Mouse (Mus musculus) ovary, adult 18-20 months (tissue): Measurements from ENCODE around the gene Ms4a4a.

Experiments
- DNase-seq: peaks from one replicate; pipeline ENCODE4 v3.0.0; 2022; ENCODE audit warnings: low spot score, mixed read lengths

The Ms4a4a gene

DNA sequence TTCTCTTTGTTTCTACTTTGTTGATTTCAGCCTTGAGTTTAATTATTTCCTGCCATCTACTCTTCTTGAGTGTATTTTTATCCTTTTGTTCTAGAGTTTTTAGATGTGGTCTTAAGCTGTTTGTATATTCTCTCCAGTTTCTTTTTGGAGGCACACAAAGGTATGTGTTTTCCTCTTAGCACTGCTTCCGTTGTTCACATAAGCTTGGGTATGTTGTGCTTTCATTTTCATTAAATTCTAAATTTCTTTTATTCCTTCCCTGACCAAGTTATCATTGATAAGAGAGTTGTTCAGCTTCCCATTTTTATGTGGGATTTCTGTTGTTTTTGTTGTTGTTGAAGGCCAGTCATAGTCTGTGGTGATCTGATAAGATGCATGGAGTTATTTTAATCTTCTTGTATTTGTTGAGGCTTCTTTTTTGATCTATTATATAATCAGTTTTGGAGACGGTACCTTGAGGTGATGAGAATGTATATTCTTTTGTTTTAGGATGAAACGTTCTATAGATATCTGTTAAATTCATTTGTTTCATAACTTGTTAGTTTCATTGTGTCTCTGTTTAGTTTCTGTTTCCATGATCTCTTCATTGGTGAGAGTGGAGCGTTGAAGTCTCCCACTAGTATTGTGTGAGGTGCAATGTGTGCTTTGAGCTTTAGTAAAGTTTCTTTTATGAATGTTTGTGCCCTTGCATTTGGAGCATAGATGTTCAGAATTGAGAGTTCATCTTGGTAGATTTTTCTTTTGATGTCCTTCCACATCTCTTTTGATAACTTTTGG, 59.9 kb downstream of the Ms4a4a start:
- no peak for DNase-seq
